Mouse (Mus musculus) urinary bladder, postnatal 10 days (tissue): Measurements from ENCODE around the gene Irf6.

Experiments used
- DNase-seq: peaks from one replicate; pipeline ENCODE4 v3.0.0; 2022; ENCODE audit warnings: low spot score

The Irf6 gene

DNA sequence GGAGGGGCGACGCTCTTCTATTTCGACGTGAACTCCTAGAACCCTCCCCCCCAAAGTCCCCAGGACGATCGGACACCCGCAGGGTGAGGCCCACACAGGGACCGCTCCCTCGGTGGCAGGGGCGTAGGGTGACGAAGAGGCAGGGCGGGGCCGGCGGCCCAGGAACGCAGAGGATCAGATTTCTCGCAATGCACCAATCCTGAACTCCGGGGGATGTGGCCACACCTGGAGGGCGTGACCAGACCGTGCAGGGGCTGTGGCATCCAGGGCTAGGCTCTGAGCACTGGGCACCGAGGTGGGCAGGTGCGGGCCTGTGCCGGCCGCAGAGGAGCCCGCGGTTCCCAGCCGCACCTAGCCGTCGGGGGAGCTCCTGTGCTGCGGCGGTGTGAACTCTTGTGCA lies at the start of gene Irf6:
TSS of gene Irf6 (plus strand) at position 240 of the 400 bp plus-strand sequence.
- peak; percentile 45 for DNase-seq

DNA sequence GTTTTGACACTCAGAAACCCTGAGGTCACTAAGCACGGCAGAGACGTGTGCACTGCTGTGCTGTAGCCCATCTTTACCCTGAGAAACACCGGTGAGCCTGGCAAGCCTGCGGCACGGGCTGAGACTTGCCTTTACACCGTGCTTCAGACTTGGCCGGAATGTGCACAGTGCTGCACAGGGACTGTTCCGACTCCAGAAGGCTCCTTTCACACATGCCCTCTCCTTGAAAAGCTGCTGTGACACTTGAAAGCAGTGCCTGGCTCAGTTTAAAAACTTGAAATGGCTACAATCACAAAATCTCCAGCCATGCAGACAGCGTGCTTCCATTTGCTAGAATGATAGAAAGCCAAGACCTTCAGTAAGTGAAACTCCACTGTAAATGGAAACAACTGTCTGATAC lies 40.8 kb upstream of the Irf6 start:
- DNase-seq = no peak

DNA sequence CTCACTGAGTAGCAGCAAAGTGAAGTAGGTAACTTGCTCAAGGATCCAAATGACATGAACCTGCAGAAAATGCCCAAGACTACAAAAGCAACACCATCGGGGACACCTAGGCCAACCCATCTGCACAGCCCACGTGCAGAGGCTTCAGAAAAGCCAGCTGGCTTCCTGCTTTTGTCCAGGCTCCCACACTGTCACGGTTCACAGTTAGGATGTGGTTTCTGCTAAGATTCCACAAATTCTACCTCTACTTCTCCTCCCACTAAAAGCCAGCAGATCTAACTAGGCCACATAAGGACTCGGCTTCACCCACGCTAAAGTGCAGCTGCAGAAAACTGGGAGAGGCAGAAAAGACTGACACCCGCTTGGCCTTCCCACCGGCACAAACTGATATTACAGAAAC lies 30.1 kb upstream of the Irf6 start:
- no peak for DNase-seq

DNA sequence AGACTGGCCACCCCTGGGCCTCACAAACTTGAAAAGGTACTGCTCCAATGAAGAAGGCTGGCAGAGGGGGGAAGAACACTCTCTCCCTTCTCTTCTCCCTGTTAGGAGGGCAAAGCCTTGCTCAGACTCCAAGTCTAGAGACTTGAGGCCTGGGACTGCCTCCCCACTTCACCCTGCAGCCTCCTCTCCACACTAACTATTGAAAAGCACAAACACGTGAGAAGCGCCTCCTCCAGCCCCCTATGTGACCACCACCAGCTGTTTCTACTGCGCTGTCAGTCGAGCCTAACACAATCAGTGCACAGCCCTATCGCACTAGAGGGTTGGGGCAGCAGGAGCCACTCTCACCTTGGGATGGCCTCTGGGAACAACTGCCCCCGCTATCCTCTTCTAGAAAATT lies 29.6 kb upstream of the Irf6 start:
- no peak for DNase-seq

DNA sequence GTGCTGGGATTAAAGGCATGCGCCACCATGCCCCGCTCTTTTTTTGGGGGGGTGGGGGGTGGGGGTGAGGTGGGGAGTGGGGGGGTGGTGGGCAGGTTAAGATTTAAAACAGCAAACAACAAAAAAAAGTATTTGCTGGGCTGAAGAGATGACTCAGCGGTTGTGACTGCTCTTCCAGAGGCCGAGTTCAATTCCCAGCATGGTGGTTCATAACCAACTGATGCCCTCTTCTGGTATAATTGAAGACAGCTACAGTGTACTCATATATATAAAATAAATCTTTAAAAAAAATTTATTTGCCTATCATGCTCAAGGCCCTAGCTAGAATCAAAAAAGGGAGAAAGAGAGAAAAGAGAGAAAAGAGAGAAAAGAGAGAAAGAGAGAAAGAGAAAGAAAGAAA lies 27.1 kb upstream of the Irf6 start:
- DNase-seq = no peak

DNA sequence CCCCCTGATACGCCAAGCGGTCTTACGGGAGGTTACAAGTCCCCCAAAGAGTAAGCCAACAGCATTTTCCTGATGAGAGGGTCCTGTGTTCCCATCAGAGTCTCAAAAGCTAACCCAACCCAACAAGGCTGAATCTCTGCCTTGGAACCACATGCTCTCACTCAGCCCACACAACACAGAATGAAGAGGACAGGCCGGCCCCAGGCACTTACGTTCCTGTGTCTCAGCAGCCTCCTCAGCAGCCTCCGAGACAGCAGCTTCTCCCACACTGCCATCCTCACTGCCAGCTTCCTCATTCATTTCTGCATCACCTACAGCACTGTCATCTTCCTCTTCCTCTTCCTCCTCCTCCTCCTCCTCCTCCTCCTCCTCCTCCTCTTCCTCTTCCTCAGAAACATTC lies 24.9 kb upstream of the Irf6 start:
- DNase-seq = no peak

DNA sequence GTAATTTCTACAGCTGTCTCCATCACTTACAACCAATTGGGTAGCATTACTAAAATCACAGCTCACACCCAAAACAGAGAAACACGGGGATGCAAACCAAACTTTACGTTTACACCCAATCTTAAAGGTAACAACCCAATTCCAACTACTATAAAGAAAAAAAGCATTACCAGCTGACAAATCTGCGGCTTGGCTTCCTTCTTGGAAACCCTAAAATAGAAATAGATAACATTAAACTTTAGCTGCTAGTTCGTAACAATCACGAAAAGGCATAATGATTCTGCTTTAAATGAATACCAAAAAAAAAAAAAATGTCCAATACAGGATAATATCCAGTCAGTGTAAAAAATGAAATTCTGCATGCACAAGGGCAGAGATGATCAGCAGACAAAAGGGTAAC lies 23.6 kb upstream of the Irf6 start:
- DNase-seq = no peak

DNA sequence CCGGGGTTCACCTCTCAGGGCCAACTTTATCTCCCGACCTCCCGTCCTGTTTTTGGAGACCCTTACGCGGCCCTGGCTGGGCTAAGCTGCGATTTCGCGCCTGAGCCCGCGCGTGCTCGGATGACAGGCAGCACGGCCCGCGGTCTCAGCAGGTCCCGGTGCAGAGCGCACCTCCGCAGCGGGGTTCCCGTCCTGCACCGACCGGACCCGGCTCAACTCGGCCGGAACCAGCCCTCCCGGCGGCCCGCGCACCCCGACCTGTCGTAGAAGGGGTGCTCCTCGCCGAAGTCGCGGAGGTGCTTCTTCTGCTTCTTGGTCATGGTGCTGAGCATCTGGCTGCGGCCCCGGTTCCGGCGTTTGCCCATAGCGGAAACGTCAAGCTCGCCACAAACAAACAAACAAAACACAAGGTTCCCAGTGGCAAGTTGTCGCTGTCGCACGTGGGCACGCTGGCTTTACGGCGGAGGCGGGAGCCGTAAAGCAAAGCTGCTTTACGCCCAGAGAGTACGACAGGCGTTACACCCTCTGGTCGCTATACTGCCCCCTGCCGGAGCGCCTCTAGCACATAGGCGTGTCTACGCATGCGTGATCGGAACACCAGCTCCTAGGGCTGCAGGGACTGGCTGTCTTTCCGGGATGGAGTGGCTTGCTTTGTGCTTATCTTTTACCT lies 23.0 kb upstream of the Irf6 start, which contains the start of gene Diexf:
TSS of gene Diexf (minus strand) at position 487 of the 670 bp plus-strand sequence.
- DNase-seq = peak; percentile 95

DNA sequence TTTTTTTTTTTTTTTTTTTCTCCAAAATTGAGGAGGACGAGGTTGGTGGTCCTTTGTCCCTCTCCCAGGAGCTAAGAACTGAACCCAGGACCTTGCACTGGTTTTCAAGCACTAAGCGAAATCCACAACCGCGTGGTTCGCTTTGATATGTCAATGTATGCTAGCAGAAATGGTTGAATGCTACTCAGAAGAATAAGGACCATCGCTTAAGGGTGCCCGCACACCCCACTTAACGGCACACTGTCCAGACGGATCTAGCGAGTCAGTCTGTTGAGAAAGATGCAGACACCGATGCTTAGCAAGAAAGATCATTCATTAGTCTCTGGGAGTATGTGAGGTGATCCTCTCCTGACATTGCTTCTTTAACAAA lies 22.5 kb upstream of the Irf6 start:
- no peak for DNase-seq

DNA sequence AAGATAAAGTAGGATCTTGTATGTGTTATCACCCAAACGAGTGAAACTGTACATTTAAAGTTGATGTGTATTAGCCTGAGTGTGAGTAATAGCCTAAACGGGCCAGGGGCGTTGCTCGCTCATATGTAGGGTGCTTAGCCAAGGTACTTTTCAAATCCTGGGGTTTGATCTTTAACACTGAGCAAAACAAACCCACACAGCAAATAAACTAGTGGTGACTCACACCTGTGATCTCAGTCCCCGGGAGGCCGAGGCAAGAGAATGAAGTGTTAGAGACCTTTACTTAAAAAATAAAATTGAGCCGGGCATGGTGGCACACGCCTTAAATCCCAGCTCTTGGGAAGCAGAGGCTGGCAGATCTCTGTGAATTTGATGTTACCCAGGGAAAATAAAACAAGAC lies 22.1 kb upstream of the Irf6 start:
- no peak for DNase-seq

DNA sequence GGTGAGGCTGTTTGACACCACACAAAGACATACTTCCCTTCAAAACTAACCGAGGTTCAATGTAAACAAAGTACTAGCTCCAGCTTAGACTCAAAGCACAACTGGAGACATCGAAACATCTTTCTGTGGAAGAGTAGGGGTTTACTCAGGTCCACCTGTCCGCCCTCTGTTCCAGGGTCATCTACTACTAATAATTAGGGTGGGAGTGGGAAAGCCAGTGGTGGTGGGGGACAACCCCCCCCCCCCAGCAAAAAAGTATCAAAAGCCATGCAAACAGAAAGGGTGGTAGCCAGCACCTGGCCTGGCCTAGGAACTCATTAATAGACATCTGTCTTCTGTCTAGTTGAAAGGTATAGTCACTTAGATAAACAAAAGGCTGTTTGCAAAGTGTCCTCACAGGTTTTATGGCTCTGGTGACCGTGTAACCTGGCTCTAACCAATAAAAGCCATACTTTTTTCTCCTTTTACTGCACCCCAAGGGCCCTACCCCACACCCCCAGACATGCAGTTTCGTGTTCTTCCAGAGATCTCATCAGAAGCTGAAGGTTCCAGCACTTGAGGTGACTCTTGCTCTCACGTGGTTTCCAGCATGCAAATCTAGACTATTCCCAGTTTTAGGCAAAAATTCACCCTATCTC lies 21.5 kb upstream of the Irf6 start:
- DNase-seq = no peak

DNA sequence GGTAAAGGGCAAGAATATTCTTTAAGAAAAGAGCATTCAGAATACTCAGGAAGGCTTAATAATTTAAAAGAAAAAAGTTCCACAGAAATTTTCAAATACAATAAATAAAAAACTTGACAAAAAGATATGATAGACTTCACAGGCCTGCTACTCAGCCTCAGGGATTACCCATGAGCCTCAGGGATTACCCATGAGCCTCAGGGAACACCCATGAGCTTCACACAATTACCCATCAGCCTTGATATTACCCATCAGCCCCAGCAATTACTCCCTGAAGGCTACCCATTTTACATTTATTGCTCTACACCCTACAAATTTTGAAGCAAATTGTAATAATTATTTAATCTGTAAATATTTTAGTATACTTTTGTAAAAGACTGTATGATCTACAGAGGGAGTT lies 20.5 kb upstream of the Irf6 start:
- no peak for DNase-seq

DNA sequence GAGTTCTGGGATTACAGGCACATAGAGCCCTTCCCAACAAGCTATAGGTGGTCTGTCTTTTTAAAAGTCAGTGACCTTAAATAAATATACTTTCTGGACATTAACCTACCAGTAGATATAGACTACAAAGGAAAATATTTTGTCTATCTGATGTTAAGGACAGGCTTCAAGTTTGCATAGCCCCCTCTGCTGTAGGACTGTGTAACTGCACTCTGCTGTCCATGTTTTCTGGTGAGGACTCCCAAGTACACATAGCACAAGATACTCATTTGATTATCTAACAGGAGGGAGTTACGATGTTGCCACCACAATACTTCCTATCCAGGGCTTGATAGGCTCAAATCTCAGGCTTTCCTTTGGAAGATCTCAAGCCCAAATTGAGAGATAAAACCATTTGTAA lies 19.2 kb upstream of the Irf6 start:
- no peak for DNase-seq

DNA sequence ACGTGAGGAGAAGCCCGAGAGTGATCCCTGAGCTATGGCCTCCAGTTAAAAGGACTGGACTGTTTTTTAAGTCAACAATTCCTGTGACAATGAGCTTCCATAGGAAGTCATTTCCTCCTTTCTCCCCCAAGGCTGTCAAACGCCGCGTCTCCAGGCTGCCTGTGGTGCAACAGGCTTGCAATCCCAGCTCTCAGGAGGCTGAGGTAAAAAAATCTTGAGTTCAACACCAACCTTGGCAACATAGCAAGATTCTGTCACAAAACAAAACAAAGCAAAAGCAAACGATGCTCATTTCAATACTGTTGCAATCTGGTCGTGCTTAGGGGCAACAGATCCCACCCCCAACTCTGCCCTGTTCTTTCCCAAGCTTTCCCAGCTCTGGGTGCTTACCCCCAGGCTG lies 14.8 kb upstream of the Irf6 start:
- DNase-seq = no peak

DNA sequence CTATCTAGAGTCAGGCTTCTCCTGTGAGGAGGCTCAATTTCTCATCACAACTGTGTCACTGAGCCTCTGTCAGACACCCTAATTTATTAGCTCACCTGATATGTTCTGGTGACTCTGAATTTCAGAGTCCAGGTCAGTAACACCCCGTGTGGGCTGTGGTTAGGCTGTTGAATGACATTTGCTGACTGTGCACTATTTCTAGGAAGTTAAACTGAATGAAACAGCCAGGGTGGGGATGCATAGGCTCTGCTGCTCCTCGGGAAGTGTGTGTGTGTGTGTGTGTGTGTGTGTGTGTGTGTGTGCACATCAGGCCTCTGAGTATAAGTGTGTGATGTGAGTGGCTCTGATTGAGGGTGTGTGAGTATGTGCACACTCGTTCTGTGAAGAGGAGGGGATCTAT lies 14.2 kb upstream of the Irf6 start:
- DNase-seq = no peak

DNA sequence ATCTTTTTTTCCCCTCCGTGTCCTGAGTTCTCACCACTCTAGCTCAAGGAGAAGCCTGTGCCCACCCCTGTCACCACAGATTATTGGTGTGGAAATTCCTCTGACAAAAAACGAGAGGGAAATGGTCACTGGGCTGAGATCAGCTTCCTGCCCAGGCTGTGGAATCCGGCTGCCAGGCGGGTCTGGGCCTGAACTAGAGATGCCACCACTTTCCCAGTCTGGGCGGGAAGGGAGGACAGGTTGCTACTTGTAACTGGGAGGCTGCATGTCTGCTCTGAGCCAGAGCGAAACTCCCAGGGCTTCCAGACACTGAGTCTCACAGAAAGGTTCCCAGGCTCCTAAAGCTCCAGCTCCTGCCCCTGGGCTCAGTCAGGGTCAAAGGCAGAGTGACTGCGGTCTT lies 11.8 kb upstream of the Irf6 start:
- DNase-seq = no peak

DNA sequence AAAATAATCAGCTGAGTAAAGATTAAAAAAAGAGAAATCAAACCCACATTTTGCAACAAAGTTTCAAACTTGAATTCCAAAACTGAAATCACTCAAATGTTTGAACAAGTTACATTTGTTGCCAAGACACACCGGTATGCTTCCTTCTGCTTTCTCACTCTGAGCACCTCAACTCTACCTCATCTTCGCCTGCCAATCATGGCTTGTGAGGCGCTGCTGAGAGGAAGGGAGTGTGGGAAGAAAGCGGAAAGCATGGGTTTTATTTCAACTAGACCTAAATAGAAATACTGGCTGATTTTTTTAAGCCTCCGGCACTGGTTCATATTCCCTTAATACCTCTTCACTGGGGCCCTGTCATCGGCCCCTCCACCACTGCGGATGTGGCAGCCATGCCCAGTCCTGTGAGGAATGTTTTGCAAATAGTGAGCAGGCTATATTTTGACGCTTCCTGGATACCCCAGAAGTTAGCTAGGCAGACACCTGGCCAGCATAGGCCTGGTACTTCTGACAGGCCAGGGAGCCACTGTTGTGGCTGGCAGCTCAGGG lies 10.3 kb upstream of the Irf6 start:
- DNase-seq = no peak

DNA sequence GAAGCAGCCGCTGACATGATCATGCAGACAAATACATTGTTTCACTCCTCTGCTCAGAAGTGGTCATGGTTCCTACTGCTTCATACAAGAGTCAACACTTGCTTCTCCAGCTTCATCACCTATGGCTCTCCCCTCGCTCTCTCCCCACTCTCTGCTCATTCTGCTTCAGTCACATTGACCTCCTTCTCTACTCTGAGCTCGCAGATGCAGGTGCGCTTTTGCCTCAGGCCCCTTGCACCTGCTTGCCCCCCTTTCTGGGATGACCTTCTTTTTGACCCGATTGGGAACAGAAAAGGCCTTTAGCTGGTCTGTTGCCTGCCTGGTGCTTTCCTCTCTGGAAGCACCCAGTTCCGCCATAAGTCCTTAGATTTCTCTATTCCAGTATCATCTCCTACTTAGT lies 8.4 kb upstream of the Irf6 start:
- no peak for DNase-seq

DNA sequence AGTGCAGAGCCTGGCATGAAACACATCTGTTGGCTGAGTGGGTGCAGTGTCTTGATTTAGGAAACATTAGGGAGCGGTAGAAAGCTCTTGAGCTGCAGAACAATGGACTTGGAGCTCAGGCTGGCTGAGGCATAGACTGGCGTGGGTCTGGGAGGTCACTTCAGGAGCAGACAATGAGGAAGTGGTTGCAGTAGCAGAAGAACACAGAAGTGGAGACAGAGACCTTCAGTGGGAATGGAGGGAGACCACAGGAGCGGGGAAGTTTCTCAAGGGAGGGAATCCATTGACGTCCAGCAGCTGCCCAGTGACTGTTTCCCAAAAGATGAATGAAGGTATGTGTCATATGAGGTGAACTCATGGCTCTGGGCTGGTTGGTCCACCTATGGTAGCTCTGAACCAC lies 7.8 kb upstream of the Irf6 start:
- DNase-seq = no peak

DNA sequence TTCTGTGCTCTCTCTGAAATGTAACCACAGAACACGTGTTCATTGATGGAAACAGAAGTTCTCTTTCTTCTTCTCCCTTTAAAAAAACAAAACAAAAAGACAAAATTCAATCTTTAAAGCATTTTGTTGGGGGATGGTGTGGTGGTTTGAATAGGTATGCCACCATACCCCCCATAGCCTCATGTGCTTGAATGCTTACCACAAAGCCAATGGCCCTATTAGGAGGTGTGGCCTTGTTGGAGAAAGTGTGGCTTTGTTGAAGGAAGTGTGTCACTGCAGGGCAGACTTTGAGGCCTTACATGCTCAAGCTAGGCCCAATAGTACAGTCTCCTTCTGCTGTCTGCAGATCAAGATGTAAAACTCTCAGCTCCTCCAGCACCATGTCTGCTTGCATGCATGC lies 6.5 kb upstream of the Irf6 start:
- no peak for DNase-seq

DNA sequence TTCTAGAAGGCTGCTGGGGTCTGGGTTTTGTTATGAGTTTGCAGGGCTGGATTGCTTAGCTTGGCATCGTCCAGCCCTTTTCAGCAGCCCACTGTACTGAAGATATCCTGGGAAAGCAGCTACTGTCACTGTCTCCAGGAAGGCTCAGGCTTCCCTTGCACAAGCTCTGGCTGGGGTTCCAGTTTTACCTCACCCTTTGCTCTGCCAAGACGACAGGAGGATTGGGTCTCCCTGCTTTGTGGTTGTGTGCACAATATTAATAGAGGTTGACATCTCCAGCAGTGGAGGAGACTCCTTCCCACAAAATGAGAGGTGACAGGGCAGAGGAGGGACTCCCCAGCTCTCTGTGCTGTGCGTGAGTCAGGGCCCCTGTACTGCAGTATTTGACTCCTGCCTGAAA lies 3.7 kb upstream of the Irf6 start:
- no peak for DNase-seq

DNA sequence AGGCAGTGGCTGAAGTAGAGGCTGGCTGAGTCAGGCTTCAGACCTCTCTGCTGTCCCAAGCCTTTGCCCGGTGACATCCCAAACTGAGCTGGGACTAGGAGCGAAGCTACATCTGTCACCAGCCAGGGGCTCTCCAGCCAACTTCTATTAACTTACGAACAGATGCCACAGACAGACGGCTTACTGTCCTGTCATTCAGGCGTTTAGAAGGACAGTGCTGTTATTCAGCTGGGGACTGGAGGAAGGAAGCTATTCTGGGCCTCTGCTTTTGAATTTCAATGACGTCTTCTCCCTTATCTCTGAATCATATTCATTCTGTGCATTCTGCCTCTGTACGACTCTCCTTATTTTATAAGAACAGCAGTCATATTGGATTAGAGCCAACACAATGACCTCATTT lies 1.8 kb upstream of the Irf6 start:
- no peak for DNase-seq

DNA sequence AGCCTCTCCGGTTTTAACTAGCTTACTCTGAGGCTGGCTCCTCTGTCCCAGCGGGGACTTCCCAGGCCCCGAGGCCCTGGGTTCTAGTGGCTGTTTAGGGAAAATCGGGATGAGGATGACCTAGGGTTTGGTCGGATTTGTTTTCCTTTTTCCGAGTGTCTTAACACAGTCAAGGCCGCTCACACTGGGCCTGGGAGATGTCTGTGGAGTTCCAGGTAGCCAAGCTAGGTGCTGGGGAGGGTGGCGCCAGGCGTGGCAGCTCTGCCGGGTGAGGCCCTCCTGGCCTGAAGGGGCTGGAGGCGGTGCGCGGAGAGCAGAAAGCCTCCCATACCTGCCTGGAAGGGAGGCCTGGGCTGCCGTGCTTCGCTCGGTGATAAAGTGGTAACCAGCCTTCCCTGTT lies 650 bp downstream of the Irf6 start:
- no peak for DNase-seq
